Mouse (Mus musculus): Measurements from ENCODE around the gene Metap1. TPM values are rescaled to one million over a fixed set of nuclear protein-coding genes. Genes with fewer than 3 reads are reported as not detected.
A peak's percentile ranks its signal among the peaks of the same experiment; 100 is the strongest.

Metap1 gene
- polyA plus RNA-seq, 1 experiment from 2014 or later: 46.2 TPM

- 91% methylated on average over 2 of the region's 2 CpGs for WGBS
- H3K36me3 ChIP-seq (replicated peaks): peaks cover 97% of the 10 kb centered on the region
- no peak overlapping the region for H3K4me3 ChIP-seq
- no peaks in the 10 kb centered on the region for H3K27me3 ChIP-seq (replicated peaks; ENCODE audit: low read depth, poor library complexity, severe bottlenecking)
- H3K9me3 ChIP-seq: no peaks in the 10 kb centered on the region
- DNase-seq (ENCODE audit: low spot score): peak; percentile 55
- H3K27ac ChIP-seq (replicated peaks): no peak overlapping the region
- H3K4me1 ChIP-seq: no peaks in the 10 kb centered on the region
Measured at GRCm38 (mm10) chr3:138463137-138463536, 26.2 kb downstream of the Metap1 start.

- Histone ChIP-seq H3K9me3 (no peaks in the 10 kb centered on the region), H3K36me3 (replicated peaks) (peaks cover 97% of the 10 kb centered on the region), H3K27me3 (replicated peaks; ENCODE audit: low read depth, poor library complexity, severe bottlenecking) (no peaks in the 10 kb centered on the region), H3K4me3 (no peak overlapping the region), H3K4me1 (no peaks in the 10 kb centered on the region), H3K27ac (replicated peaks) (no peak overlapping the region)
- DNase-seq (ENCODE audit: low spot score): no peak
- WGBS: 88% methylated on average over 3 of the region's 3 CpGs
Measured at GRCm38 (mm10) chr3:138461832-138462231, 27.5 kb downstream of the Metap1 start.

GRCm38 (mm10) chr3:138460260-138460659 is 29.1 kb downstream of the Metap1 start:
- WGBS: 88% methylated on average over 13 of the region's 13 CpGs
- no peak overlapping the region for H3K27ac ChIP-seq (replicated peaks)
- no peaks in the 10 kb centered on the region for H3K27me3 ChIP-seq (replicated peaks; ENCODE audit: low read depth, poor library complexity, severe bottlenecking)
- H3K4me1 ChIP-seq: no peaks in the 10 kb centered on the region
- no peaks in the 10 kb centered on the region for H3K9me3 ChIP-seq
- peaks cover 97% of the 10 kb centered on the region for H3K36me3 ChIP-seq (replicated peaks)
- DNase-seq (ENCODE audit: low spot score): no peak
- no peak overlapping the region for H3K4me3 ChIP-seq

GRCm38 (mm10) chr3:138458441-138458840 is 30.9 kb downstream of the Metap1 start:
- WGBS: 98% methylated on average over 3 of the region's 3 CpGs
- H3K36me3 ChIP-seq (replicated peaks): peaks cover 99% of the 10 kb centered on the region
- DNase-seq (ENCODE audit: low spot score): no peak

GRCm38 (mm10) chr3:138454711-138455435 is 34.4 kb downstream of the Metap1 start:
- H3K36me3 ChIP-seq (replicated peaks): peaks cover 99% of the 10 kb centered on the region

More at GRCm38 (mm10) chr3:138458441-138458840, 30.9 kb downstream of the Metap1 start:
- Histone ChIP-seq H3K4me1 (no peaks in the 10 kb centered on the region), H3K9me3 (no peaks in the 10 kb centered on the region), H3K27me3 (replicated peaks; ENCODE audit: low read depth, poor library complexity, severe bottlenecking) (no peaks in the 10 kb centered on the region), H3K27ac (replicated peaks) (no peak overlapping the region), H3K4me3 (no peak overlapping the region)

GRCm38 (mm10) chr3:138454234-138454633 is 35.1 kb downstream of the Metap1 start:
- Histone ChIP-seq H3K4me3 (no peak overlapping the region), H3K36me3 (replicated peaks) (peaks cover 99% of the 10 kb centered on the region)
- 96% methylated on average over 1 of the region's 1 CpGs for WGBS

More at GRCm38 (mm10) chr3:138454711-138455435, 34.4 kb downstream of the Metap1 start:
- no peaks in the 10 kb centered on the region for H3K27me3 ChIP-seq (replicated peaks; ENCODE audit: low read depth, poor library complexity, severe bottlenecking)
- 95% methylated on average over 13 of the region's 13 CpGs for WGBS
- H3K4me3 ChIP-seq: no peak overlapping the region
- no peak for DNase-seq (ENCODE audit: low spot score)
- no peak overlapping the region for H3K27ac ChIP-seq (replicated peaks)
- H3K9me3 ChIP-seq: no peaks in the 10 kb centered on the region
- H3K4me1 ChIP-seq: no peaks in the 10 kb centered on the region

GRCm38 (mm10) chr3:138452169-138452568 is 37.1 kb downstream of the Metap1 start:
- DNase-seq (ENCODE audit: low spot score): no peak
- 0 out of 2 replicates have a peak, but pooled peaks cover 3% of the 10 kb centered on the region for H3K4me1 ChIP-seq
- no peak overlapping the region for H3K27ac ChIP-seq (replicated peaks)
- no peak overlapping the region for H3K4me3 ChIP-seq
- H3K27me3 ChIP-seq (replicated peaks; ENCODE audit: low read depth, poor library complexity, severe bottlenecking): no peaks in the 10 kb centered on the region
- peaks cover 99% of the 10 kb centered on the region for H3K36me3 ChIP-seq (replicated peaks)
- H3K9me3 ChIP-seq: no peaks in the 10 kb centered on the region
- 81% methylated on average over 10 of the region's 10 CpGs for WGBS

More at GRCm38 (mm10) chr3:138454234-138454633, 35.1 kb downstream of the Metap1 start:
- Histone ChIP-seq H3K27ac (replicated peaks) (no peak overlapping the region), H3K9me3 (no peaks in the 10 kb centered on the region), H3K4me1 (no peaks in the 10 kb centered on the region), H3K27me3 (replicated peaks; ENCODE audit: low read depth, poor library complexity, severe bottlenecking) (no peaks in the 10 kb centered on the region)
- no peak for DNase-seq (ENCODE audit: low spot score)

GRCm38 (mm10) chr3:138448077-138448860 is 41.0 kb downstream of the Metap1 start:
- WGBS: 82% methylated on average over 12 of the region's 12 CpGs

GRCm38 (mm10) chr3:138443465-138443771 is 45.9 kb downstream of the Metap1 start:
- no peak for DNase-seq (ENCODE audit: low spot score)
- 5% methylated on average over 9 of the region's 9 CpGs for WGBS
- H3K36me3 ChIP-seq (replicated peaks): peaks cover 37% of the 10 kb centered on the region
- H3K4me1 ChIP-seq: peaks cover 37% of the 10 kb centered on the region
- H3K4me3 ChIP-seq: peak overlapping the region; percentile 92
- peak overlapping the region; percentile 93 for H3K27ac ChIP-seq (replicated peaks)
- H3K27me3 ChIP-seq (replicated peaks; ENCODE audit: low read depth, poor library complexity, severe bottlenecking): no peaks in the 10 kb centered on the region
- no peaks in the 10 kb centered on the region for H3K9me3 ChIP-seq

More at GRCm38 (mm10) chr3:138448077-138448860, 41.0 kb downstream of the Metap1 start:
- DNase-seq (ENCODE audit: low spot score): no peak
- no peaks in the 10 kb centered on the region for H3K27me3 ChIP-seq (replicated peaks; ENCODE audit: low read depth, poor library complexity, severe bottlenecking)
- no peak overlapping the region for H3K27ac ChIP-seq (replicated peaks)
- H3K4me1 ChIP-seq: peaks cover 22% of the 10 kb centered on the region
- no peaks in the 10 kb centered on the region for H3K9me3 ChIP-seq
- peaks cover 85% of the 10 kb centered on the region for H3K36me3 ChIP-seq (replicated peaks)
- no peak overlapping the region for H3K4me3 ChIP-seq

- Histone ChIP-seq H3K9me3 (no peaks in the 10 kb centered on the region), H3K27me3 (replicated peaks; ENCODE audit: low read depth, poor library complexity, severe bottlenecking) (no peaks in the 10 kb centered on the region), H3K36me3 (replicated peaks) (peaks cover 31% of the 10 kb centered on the region), H3K27ac (replicated peaks) (peak within 1 kb of the TSS; percentile 93), H3K4me3 (peak within 1 kb of the TSS; percentile 92), H3K4me1 (peaks cover 37% of the 10 kb centered on the region)
- DNase-seq (ENCODE audit: low spot score): peak; percentile 97
- under 1% methylated on average over 86 of the region's 86 CpGs for WGBS
Measured at GRCm38 (mm10) chr3:138442612-138443464, 46.5 kb downstream of the Metap1 start, which contains the start of gene Adh5. TSS of gene Adh5 (plus strand) at chr3:138443093.

- Histone ChIP-seq H3K27me3 (replicated peaks; ENCODE audit: low read depth, poor library complexity, severe bottlenecking) (no peaks in the 10 kb centered on the region), H3K4me1 (peaks cover 34% of the 10 kb centered on the region), H3K4me3 (peak overlapping the region; percentile 92), H3K27ac (replicated peaks) (peak overlapping the region; percentile 93), H3K9me3 (no peaks in the 10 kb centered on the region), H3K36me3 (replicated peaks) (peaks cover 25% of the 10 kb centered on the region)
- 4% methylated on average over 9 of the region's 9 CpGs for WGBS
- DNase-seq (ENCODE audit: low spot score): no peak
Measured at GRCm38 (mm10) chr3:138442203-138442602, 47.1 kb downstream of the Metap1 start.

GRCm38 (mm10) chr3:138438716-138439115 is 50.6 kb downstream of the Metap1 start:
- Histone ChIP-seq H3K27me3 (replicated peaks; ENCODE audit: low read depth, poor library complexity, severe bottlenecking) (no peaks in the 10 kb centered on the region), H3K4me1 (peaks cover 17% of the 10 kb centered on the region), H3K27ac (replicated peaks) (no peak overlapping the region), H3K9me3 (no peaks in the 10 kb centered on the region; the same call in 1 of the 2 replicates), H3K36me3 (replicated peaks) (no peaks in the 10 kb centered on the region), H3K4me3 (no peak overlapping the region)
- 77% methylated on average over 3 of the region's 3 CpGs for WGBS
- no peak for DNase-seq (ENCODE audit: low spot score)

Measured in embryonic facial prominence, embryonic 10.5 days (tissue).